10 mouse cellular contexts compared by ENCODE assay signal in the genomic region with DNA sequence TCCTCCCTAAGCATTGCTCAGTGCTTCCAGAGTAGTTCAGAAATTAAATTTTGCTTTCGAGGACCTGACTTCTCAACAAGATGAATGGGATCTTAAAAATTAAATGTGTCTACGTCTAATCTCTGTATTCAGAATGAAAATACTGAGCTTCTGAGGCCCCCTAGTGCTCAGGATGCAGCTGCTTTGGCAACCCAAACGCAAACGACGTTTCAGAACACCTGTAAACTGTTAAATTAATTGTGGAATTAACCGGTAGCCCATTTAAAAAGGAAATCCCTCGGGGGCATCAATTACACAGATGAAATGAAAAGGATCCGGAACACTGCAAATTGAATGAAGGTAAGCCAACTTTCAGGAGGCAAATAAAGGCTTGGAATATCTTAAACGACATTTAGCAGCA. TPM values are rescaled to one million over a fixed set of nuclear protein-coding genes. Genes with fewer than 3 reads are reported as not detected.
DNase-seq lines count a peak whose midpoint lies in the region; ATAC-seq and TF ChIP-seq lines count a peak whose summit lies in the region.
"Had no signal": no experiment of that assay in that cellular context is flagged by ENCODE, and none has a peak within 500 bp of the region (broad histone marks: within the 10 kb centered on the region; RNA-seq: fewer than 3 reads in every experiment).

No protein-coding gene starts in this region.

- H3K27me3 ChIP-seq in hindbrain, embryonic 14.5 days (ENCODE audit: control insufficient read depth, insufficient read depth, low read length) = no peaks in the 10 kb centered on the region
- no peaks in the 10 kb centered on the region for H3K27me3 ChIP-seq in hindbrain, embryonic 12.5 days
- no peaks in the 10 kb centered on the region for H3K27me3 ChIP-seq in midbrain, postnatal 0 days (ENCODE audit: insufficient read depth, low read length)
- H3K27me3 ChIP-seq in midbrain, embryonic 11.5 days (ENCODE audit: control insufficient read depth, insufficient read depth, low read length) = no peaks in the 10 kb centered on the region
- peaks cover 58% of the 10 kb centered on the region for H3K27me3 ChIP-seq in embryonic facial prominence, embryonic 10.5 days (replicated peaks; ENCODE audit: low read depth, poor library complexity, severe bottlenecking)
- no peaks in the 10 kb centered on the region for H3K27me3 ChIP-seq in neural tube, embryonic 15.5 days (replicated peaks)
- H3K27me3 ChIP-seq: heart, embryonic 15.5 days had no signal

- no peaks in the 10 kb centered on the region for H3K4me1 ChIP-seq in hindbrain, embryonic 14.5 days (replicated peaks; ENCODE audit: control insufficient read depth, insufficient read depth, low read length)
- no peaks in the 10 kb centered on the region for H3K4me1 ChIP-seq in hindbrain, embryonic 12.5 days
- no peaks in the 10 kb centered on the region for H3K4me1 ChIP-seq in midbrain, postnatal 0 days (ENCODE audit: insufficient read depth, low read length)
- H3K4me1 ChIP-seq in midbrain, embryonic 11.5 days (ENCODE audit: control insufficient read depth, insufficient read depth, low read length) = no peaks in the 10 kb centered on the region
- peaks cover 3% of the 10 kb centered on the region; the same call in 1 of the 2 replicates for H3K4me1 ChIP-seq in embryonic facial prominence, embryonic 10.5 days
- H3K4me1 ChIP-seq in neural tube, embryonic 15.5 days = peaks cover 2% of the 10 kb centered on the region; the same call in 1 of the 2 replicates
- H3K4me1 ChIP-seq: embryonic facial prominence, embryonic 13.5 days; heart, embryonic 15.5 days had no signal

- no peak overlapping the region for H3K4me3 ChIP-seq in hindbrain, embryonic 14.5 days (replicated peaks; ENCODE audit: low read length)
- no peak overlapping the region for H3K4me3 ChIP-seq in hindbrain, embryonic 12.5 days
- H3K4me3 ChIP-seq in midbrain, postnatal 0 days (ENCODE audit: low read depth, low read length) = no peak overlapping the region
- no peak overlapping the region for H3K4me3 ChIP-seq in midbrain, embryonic 11.5 days (ENCODE audit: low read depth, low read length)
- H3K4me3 ChIP-seq in embryonic facial prominence, embryonic 10.5 days = no peak overlapping the region
- no peak overlapping the region for H3K4me3 ChIP-seq in neural tube, embryonic 15.5 days (replicated peaks)
- H3K4me3 ChIP-seq: embryonic facial prominence, embryonic 13.5 days; heart, embryonic 15.5 days had no signal

- H3K4me2 ChIP-seq in hindbrain, embryonic 14.5 days (replicated peaks) = no peak overlapping the region
- H3K4me2 ChIP-seq in hindbrain, embryonic 12.5 days (replicated peaks) = no peak overlapping the region
- H3K4me2 ChIP-seq in midbrain, postnatal 0 days (ENCODE audit: low read depth, low read length, poor library complexity, severe bottlenecking) = no peak overlapping the region
- no peak overlapping the region for H3K4me2 ChIP-seq in midbrain, embryonic 11.5 days
- H3K4me2 ChIP-seq in neural tube, embryonic 15.5 days = no peak overlapping the region
- H3K4me2 ChIP-seq: embryonic facial prominence, embryonic 13.5 days; heart, embryonic 15.5 days had no signal

- H3K9me3 ChIP-seq in hindbrain, embryonic 14.5 days (ENCODE audit: control insufficient read depth, low read length) = no peaks in the 10 kb centered on the region
- no peaks in the 10 kb centered on the region for H3K9me3 ChIP-seq in hindbrain, embryonic 12.5 days (replicated peaks)
- H3K9me3 ChIP-seq in midbrain, postnatal 0 days (ENCODE audit: low read length) = no peaks in the 10 kb centered on the region
- no peaks in the 10 kb centered on the region for H3K9me3 ChIP-seq in midbrain, embryonic 11.5 days (ENCODE audit: control insufficient read depth, low read length)
- H3K9me3 ChIP-seq in embryonic facial prominence, embryonic 10.5 days = no peaks in the 10 kb centered on the region
- no peaks in the 10 kb centered on the region for H3K9me3 ChIP-seq in neural tube, embryonic 15.5 days (replicated peaks)
- H3K9me3 ChIP-seq: embryonic facial prominence, embryonic 13.5 days; heart, embryonic 15.5 days had no signal

- H3K9ac ChIP-seq in hindbrain, embryonic 14.5 days = no peak overlapping the region
- H3K9ac ChIP-seq in hindbrain, embryonic 12.5 days = no peak overlapping the region
- no peak overlapping the region for H3K9ac ChIP-seq in midbrain, postnatal 0 days (replicated peaks; ENCODE audit: low read length, poor library complexity, severe bottlenecking)
- H3K9ac ChIP-seq in midbrain, embryonic 11.5 days (ENCODE audit: low read length) = no peak overlapping the region
- H3K9ac ChIP-seq in neural tube, embryonic 15.5 days (replicated peaks) = no peak overlapping the region
- H3K9ac ChIP-seq: embryonic facial prominence, embryonic 13.5 days; heart, embryonic 15.5 days had no signal

- no peak overlapping the region for H3K27ac ChIP-seq in hindbrain, embryonic 14.5 days
- H3K27ac ChIP-seq in hindbrain, embryonic 12.5 days = no peak overlapping the region
- H3K27ac ChIP-seq in midbrain, postnatal 0 days (ENCODE audit: low read depth, low read length) = no peak overlapping the region
- no peak overlapping the region for H3K27ac ChIP-seq in midbrain, embryonic 11.5 days (ENCODE audit: low read depth, low read length)
- no peak overlapping the region for H3K27ac ChIP-seq in embryonic facial prominence, embryonic 10.5 days (replicated peaks)
- no peak overlapping the region for H3K27ac ChIP-seq in neural tube, embryonic 15.5 days (replicated peaks)
- H3K27ac ChIP-seq: embryonic facial prominence, embryonic 13.5 days; heart, embryonic 15.5 days had no signal

- 0 out of 2 replicates have a peak, but pooled peaks cover 3% of the 10 kb centered on the region for H3K36me3 ChIP-seq in hindbrain, embryonic 14.5 days (replicated peaks; ENCODE audit: control insufficient read depth, insufficient read depth)
- H3K36me3 ChIP-seq in hindbrain, embryonic 12.5 days = no peaks in the 10 kb centered on the region
- peaks cover 4% of the 10 kb centered on the region; the same call in 1 of the 2 replicates for H3K36me3 ChIP-seq in midbrain, postnatal 0 days (ENCODE audit: insufficient read depth, low read length)
- H3K36me3 ChIP-seq in midbrain, embryonic 11.5 days (ENCODE audit: control insufficient read depth, insufficient read depth, low read length) = no peaks in the 10 kb centered on the region
- no peaks in the 10 kb centered on the region for H3K36me3 ChIP-seq in embryonic facial prominence, embryonic 10.5 days (replicated peaks)
- H3K36me3 ChIP-seq in neural tube, embryonic 15.5 days = peaks cover 3% of the 10 kb centered on the region; the same call in 1 of the 2 replicates
- H3K36me3 ChIP-seq: embryonic facial prominence, embryonic 13.5 days; heart, embryonic 15.5 days had no signal

- 38% methylated on average over 9 of the region's 9 CpGs for WGBS in hindbrain, embryonic 14.5 days
- WGBS in hindbrain, embryonic 12.5 days = 58% methylated on average over 9 of the region's 9 CpGs
- 32% methylated on average over 9 of the region's 9 CpGs for WGBS in midbrain, postnatal 0 days
- 61% methylated on average over 9 of the region's 9 CpGs for WGBS in midbrain, embryonic 11.5 days
- 33% methylated on average over 9 of the region's 9 CpGs for WGBS in embryonic facial prominence, embryonic 10.5 days
- WGBS in neural tube, embryonic 15.5 days = 23% methylated on average over 9 of the region's 9 CpGs

- TF ChIP-seq CTCF in midbrain, postnatal 0 days (IDR thresholded peaks at IDR 0.05) = peak; percentile 79

- no peak for ATAC-seq in hindbrain, embryonic 14.5 days (ENCODE audit: low FRiP score)
- ATAC-seq in hindbrain, embryonic 12.5 days (ENCODE audit: low FRiP score) = no peak
- ATAC-seq in midbrain, postnatal 0 days (ENCODE audit: low FRiP score) = no peak
- no peak for ATAC-seq in midbrain, embryonic 11.5 days (ENCODE audit: low FRiP score)
- ATAC-seq in neural tube, embryonic 15.5 days (ENCODE audit: low FRiP score) = no peak
- ATAC-seq: midbrain, embryonic 16.5 days had no signal

- peak; percentile 72 for DNase-seq in hindbrain, embryonic 14.5 days (ENCODE audit: low spot score)
- DNase-seq in midbrain, postnatal 0 days (ENCODE audit: low spot score) = peak; percentile 67
- no peak for DNase-seq in midbrain, embryonic 11.5 days (ENCODE audit: low spot score, missing footprints)
- peak; percentile 24 for DNase-seq in embryonic facial prominence, embryonic 10.5 days (ENCODE audit: low spot score)
- DNase-seq in thymus, postnatal 14 days = peak; percentile 32

RNA-seq across cellular contexts. Expression of a gene that starts 42.9 kb away (rescaled TPM):
- polyA plus RNA-seq in hindbrain, embryonic 14.5 days (2014; fragmentation: Nextera tagmentation; extraction: Ambion mirVana) = 14.6 and 19.9 TPM in 2 replicates
- 2.6 and 3.8 TPM in 2 replicates for polyA plus RNA-seq in hindbrain, embryonic 12.5 days (2016; fragmentation: Nextera tagmentation; extraction: Ambion mirVana)
- 42.0 TPM in 2 replicates for total RNA-seq in midbrain, postnatal 0 days (2014; rRNA removed)
- 10.0 and 11.9 TPM in 2 replicates for polyA plus RNA-seq in midbrain, postnatal 0 days (2015; fragmentation: Nextera tagmentation; extraction: Ambion mirVana)
- 1.5 and 1.7 TPM in 2 replicates for polyA plus RNA-seq in midbrain, embryonic 11.5 days (2014; fragmentation: Nextera tagmentation; extraction: Ambion mirVana)
- polyA plus RNA-seq in embryonic facial prominence, embryonic 10.5 days (2016; fragmentation: Nextera tagmentation; extraction: Ambion mirVana) = 0.21 and 0.27 TPM in 2 replicates
- 8.5 and 11.0 TPM in 2 replicates for polyA plus RNA-seq in neural tube, embryonic 15.5 days (2015; fragmentation: Nextera tagmentation; extraction: Ambion mirVana)
